Mouse (Mus musculus) T-helper 1 cell (primary cell): Measurements from ENCODE around the gene Gfpt1.

Experiments used
- in situ Hi-C: fragments of 300-600 bp; cut with MboI, MseI; formaldehyde crosslinking; loops from one replicate; pipeline ENCODE4 v1.15.1; 2025; ENCODE audit warnings: high pct_unique_total_duplicates

The Gfpt1 gene

DNA sequence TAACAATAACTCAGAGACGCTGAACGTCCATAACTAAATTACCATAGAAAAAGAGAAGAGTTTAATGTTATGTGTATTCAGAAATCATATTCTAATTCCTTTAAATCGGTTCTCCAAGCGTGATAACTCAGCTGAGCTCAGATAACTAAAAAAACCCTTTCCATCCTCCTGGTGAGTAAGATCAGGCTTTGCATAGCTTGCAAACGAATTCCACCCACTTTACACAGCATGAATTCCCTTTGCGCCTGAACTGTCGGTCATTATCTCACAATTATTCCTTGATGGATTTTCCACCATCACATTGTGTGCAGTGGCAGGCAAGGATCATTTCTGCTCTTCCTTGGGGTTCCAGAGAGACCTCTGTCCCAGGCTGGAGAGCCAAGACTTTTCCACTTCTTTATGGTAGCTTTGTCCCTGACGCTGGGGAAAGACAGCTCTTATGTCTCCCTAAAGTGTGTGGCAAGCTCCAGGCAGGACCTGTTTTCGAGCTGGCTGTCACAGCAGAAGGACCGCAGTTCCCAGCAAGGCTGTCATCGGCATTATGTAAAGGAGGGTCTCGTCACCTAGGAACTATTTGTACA lies 91.4 kb downstream of the Gfpt1 start:
- in situ Hi-C loops = no loop called here

DNA sequence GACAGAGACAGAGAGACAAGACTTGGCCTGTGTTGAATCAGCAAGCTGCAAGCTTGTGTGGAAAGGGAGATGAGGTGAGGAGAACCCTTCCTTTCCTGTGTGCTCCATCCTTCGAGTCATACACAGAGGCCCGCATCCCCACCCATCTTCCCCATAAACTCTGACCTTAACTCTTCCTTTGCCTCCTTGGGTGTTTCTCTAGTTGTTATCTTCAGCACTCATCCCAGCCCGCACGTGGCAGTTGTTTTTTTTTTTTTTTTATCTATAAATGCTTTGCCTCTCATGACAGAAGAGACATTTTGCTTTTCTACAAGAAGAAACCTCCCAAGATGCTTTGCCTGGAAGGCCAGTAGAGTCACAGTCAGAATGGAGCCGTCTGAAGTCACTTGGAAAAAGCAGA lies 95.8 kb downstream of the Gfpt1 start:
- in situ Hi-C loops = no loop called here

DNA sequence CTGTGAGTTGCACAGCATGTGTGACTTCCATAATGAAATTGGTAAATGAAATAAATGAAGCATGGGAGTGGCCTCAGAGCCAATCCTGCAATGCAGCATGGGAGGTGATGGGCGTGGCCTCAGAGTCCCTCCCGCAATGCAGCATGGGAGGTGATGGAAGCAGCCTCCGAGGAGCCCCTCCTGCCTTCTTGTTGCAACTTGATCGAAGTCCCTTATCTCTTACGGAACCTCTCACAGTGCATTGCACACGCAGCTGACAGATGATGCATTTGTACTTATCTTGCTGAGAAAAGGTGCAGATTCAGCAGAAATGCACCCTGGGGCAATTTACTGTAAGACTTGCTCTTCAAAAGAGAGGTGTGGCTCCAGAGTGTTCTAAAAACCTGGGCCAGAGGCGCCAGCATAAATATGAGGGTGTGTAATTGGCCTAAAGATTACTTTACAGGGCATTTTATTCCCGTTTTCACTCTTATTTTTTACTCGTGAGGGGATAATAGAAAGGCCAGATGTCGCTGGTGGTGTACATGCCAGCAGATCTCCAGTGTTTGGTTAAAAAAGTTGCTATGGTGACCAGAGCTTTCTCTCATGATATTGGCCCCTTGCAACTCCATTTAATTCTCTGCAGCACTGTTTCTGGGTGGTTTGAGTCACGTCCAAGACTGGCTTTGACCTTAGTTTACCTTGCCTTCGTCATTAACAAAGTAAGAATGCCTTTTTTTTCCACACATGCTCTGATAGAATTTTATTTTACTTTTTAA lies 97.3 kb downstream of the Gfpt1 start:
- in situ Hi-C loops = no loop called here
